Mouse (Mus musculus): ENCODE measurements around the gene Slc2a12. TPM values are rescaled to one million over a fixed set of nuclear protein-coding genes. Genes with fewer than 3 reads are reported as not detected.

Gene Slc2a12
- total RNA-seq, 2 experiments from 2014 or later: 3.5 to 5.0 TPM

GRCm38 (mm10) chr10:22658534-22659385 lies 13.9 kb downstream of the Slc2a12 start:
- no peak for DNase-seq (ENCODE audit: low spot score in 2 of 2)
- intact Hi-C loops (cut with DNase I): no loop called here

- DNase-seq (ENCODE audit: low spot score in 2 of 2): no peak
- intact Hi-C loops (cut with DNase I): no loop called here
Observed at GRCm38 (mm10) chr10:22659386-22659725, 14.5 kb downstream of the Slc2a12 start.

GRCm38 (mm10) chr10:22660286-22661000 lies 15.6 kb downstream of the Slc2a12 start:
- intact Hi-C loops (cut with DNase I): no loop called here
- DNase-seq (ENCODE audit: low spot score in 2 of 2): no peak

- intact Hi-C loops (cut with DNase I): no loop called here
- no peak for DNase-seq (ENCODE audit: low spot score in 2 of 2)
Observed at GRCm38 (mm10) chr10:22668509-22668908, 23.7 kb downstream of the Slc2a12 start.

GRCm38 (mm10) chr10:22674176-22674575 lies 29.4 kb downstream of the Slc2a12 start:
- DNase-seq (ENCODE audit: low spot score in 2 of 2): no peak
- intact Hi-C loops (cut with DNase I): no loop called here

GRCm38 (mm10) chr10:22675848-22676630 lies 31.2 kb downstream of the Slc2a12 start:
- no peak for DNase-seq (ENCODE audit: low spot score in 2 of 2)
- intact Hi-C loops (cut with DNase I): no loop called here

GRCm38 (mm10) chr10:22696236-22696635 lies 51.4 kb downstream of the Slc2a12 start:
- DNase-seq (ENCODE audit: low spot score in 2 of 2): no peak
- intact Hi-C loops (cut with DNase I): no loop called here

- DNase-seq (ENCODE audit: low spot score in 2 of 2): no peak
- intact Hi-C loops (cut with DNase I): loop anchor here (1.0 kb wide), 1 partner anchor 65 kb away; no protein-coding TSS in a partner anchor
Observed at GRCm38 (mm10) chr10:22696864-22697263, 52.1 kb downstream of the Slc2a12 start.

- intact Hi-C loops (cut with DNase I): no loop called here
Observed at GRCm38 (mm10) chr10:22698158-22698953, 53.5 kb downstream of the Slc2a12 start.

GRCm38 (mm10) chr10:22699487-22700335 lies 54.9 kb downstream of the Slc2a12 start:
- DNase-seq (ENCODE audit: low spot score in 2 of 2): peak in 1 of 2 experiments; percentile 44
- intact Hi-C loops (cut with DNase I): loop anchor here (10.0 kb wide), 1 partner anchor 1085 kb away; the partner anchor contains the start of gene Rps12

More at GRCm38 (mm10) chr10:22698158-22698953, 53.5 kb downstream of the Slc2a12 start:
- no peak for DNase-seq (ENCODE audit: low spot score in 2 of 2)

- peak in 1 of 2 experiments; percentile 30 for DNase-seq (ENCODE audit: low spot score in 2 of 2)
- intact Hi-C loops (cut with DNase I): loop anchor here (10.0 kb wide), 1 partner anchor 1084 kb away; the partner anchor contains the start of gene Rps12
Observed at GRCm38 (mm10) chr10:22700773-22701172, 56.0 kb downstream of the Slc2a12 start.

GRCm38 (mm10) chr10:22701485-22702315 lies 56.9 kb downstream of the Slc2a12 start:
- peak in 1 of 2 experiments; percentile 69 for DNase-seq (ENCODE audit: low spot score in 2 of 2)
- intact Hi-C loops (cut with DNase I): loop anchor here (10.0 kb wide), 1 partner anchor 1083 kb away; the partner anchor contains the start of gene Rps12

GRCm38 (mm10) chr10:22703844-22704243 lies 59.0 kb downstream of the Slc2a12 start:
- no peak for DNase-seq (ENCODE audit: low spot score in 2 of 2)
- intact Hi-C loops (cut with DNase I): loop anchor here (10.0 kb wide), 1 partner anchor 1081 kb away; the partner anchor contains the start of gene Rps12

GRCm38 (mm10) chr10:22708190-22708843 lies 63.5 kb downstream of the Slc2a12 start:
- DNase-seq (ENCODE audit: low spot score in 2 of 2): peak in 1 of 2 experiments; percentile 55
- intact Hi-C loops (cut with DNase I): loop anchor here (10.0 kb wide), 1 partner anchor 1076 kb away; the partner anchor contains the start of gene Rps12

GRCm38 (mm10) chr10:22710173-22710777 lies 65.5 kb downstream of the Slc2a12 start:
- intact Hi-C loops (cut with DNase I): loop anchor here (5.0 kb wide), 1 partner anchor 113 kb away; no protein-coding TSS in a partner anchor
- peak in 1 of 2 experiments; percentile 46 for DNase-seq (ENCODE audit: low spot score in 2 of 2)

- intact Hi-C loops (cut with DNase I): loop anchor here (5.0 kb wide), 1 partner anchor 116 kb away; no protein-coding TSS in a partner anchor
- no peak for DNase-seq (ENCODE audit: low spot score in 2 of 2)
Observed at GRCm38 (mm10) chr10:22712955-22713354, 68.1 kb downstream of the Slc2a12 start.
